Mouse (Mus musculus) megakaryocyte, embryonic 14.5 days (primary cell): ENCODE results near the gene Ccnd3.

Experiments used
- FLI1 ChIP-seq: IDR thresholded peaks from 2 replicates; pipeline ENCODE4 v1.6.1; 2012; ENCODE audit warnings: low read length, inconsistent platforms, mixed read lengths
- GATA1 ChIP-seq: IDR thresholded peaks from 3 replicates; pipeline ENCODE4 v1.6.1; 2012; ENCODE audit warnings: mixed read lengths, low read length, inconsistent platforms, borderline replicate concordance

DNA sequence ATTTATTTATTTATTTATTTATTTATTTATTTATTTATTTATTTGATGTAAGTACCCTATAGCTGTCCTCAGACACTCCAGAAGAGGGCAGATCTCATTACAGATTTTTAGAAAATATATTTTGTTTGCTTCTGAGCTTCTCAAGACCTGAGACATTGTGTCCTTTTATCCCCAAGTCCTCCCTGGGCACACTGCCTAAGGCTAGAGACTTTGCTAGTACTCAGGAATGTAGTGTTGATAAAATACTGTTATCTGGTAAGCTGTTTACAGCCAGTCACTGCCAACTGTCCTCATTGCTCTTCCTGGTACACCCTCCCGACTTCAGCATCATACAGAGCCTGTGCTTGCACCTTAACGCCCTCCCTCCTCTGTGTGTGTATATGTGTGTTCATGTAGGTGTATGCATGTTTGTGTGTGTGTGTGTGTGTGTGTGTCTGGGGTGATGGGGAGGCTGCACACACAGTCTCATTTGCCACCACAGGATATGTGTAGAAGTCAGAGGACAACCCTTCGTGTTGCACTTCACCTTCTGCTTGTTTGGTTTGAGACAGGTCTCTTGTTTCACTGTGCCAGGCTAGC, 45.4 kb upstream of the Ccnd3 start:
- TF ChIP-seq GATA1 (no peak), FLI1 (no peak)
